Mouse (Mus musculus) cerebellum, postnatal 25 days (tissue): ENCODE results near the gene Irf4.

ENCODE experiments used
- DNase-seq, 2 experiments: peaks; one replicate each; pipeline ENCODE4 v3.0.0; 2021; ENCODE audit warnings: mixed read lengths in 2 of 2

Gene Irf4

GRCm38 (mm10) chr13:30738310-30738840 lies 10.7 kb upstream of the Irf4 start:
- DNase-seq: no peak

GRCm38 (mm10) chr13:30741172-30741571 lies 7.9 kb upstream of the Irf4 start:
- no peak for DNase-seq

GRCm38 (mm10) chr13:30742411-30742970 lies 6.5 kb upstream of the Irf4 start:
- DNase-seq: no peak

DNA sequence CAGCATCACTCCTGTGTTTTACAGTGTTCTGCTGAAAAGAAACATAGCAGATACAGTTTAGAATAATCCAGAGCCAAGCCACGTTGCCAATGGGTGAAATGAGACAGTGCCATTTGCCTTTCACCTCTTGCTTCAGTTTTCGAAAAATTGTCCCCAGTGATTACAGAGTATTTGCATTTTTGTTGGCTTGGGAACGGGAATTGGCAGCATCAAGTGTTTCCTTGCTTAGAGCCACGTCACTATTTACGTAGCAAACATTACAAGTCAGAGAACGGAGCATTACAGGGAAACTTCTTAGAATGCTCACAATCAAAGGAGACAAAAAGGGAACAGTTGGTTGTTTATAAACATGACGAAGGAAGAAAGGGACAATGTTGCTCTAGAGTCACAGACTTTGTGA lies 3.9 kb upstream of the Irf4 start:
- DNase-seq: no peak

- DNase-seq: no peak
Measured at GRCm38 (mm10) chr13:30747068-30747467, 2.0 kb upstream of the Irf4 start.

GRCm38 (mm10) chr13:30747504-30747903 lies 1.5 kb upstream of the Irf4 start:
- no peak for DNase-seq

DNA sequence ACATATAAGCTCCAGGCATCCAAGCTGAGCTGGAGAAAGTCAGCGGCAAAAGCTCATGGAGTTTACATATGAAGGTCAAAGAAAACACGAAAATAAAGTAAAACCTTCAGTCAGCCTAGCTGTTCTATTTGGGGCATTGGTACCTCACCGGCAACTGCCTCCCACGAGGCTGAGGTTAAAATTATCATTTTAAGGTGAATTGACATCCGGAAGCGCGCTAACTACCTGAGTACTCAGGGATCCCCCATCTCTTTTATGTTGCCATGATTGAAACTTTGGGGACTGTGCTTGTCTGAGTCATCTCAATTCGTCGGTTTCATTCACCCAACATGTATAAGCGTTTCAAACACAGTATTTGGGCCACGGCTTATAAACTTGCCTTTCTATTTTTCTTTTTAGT lies 705 bp upstream of the Irf4 start:
- DNase-seq: no peak

- DNase-seq: no peak
Measured at GRCm38 (mm10) chr13:30749557-30750141, 623 bp downstream of the Irf4 start.

DNA sequence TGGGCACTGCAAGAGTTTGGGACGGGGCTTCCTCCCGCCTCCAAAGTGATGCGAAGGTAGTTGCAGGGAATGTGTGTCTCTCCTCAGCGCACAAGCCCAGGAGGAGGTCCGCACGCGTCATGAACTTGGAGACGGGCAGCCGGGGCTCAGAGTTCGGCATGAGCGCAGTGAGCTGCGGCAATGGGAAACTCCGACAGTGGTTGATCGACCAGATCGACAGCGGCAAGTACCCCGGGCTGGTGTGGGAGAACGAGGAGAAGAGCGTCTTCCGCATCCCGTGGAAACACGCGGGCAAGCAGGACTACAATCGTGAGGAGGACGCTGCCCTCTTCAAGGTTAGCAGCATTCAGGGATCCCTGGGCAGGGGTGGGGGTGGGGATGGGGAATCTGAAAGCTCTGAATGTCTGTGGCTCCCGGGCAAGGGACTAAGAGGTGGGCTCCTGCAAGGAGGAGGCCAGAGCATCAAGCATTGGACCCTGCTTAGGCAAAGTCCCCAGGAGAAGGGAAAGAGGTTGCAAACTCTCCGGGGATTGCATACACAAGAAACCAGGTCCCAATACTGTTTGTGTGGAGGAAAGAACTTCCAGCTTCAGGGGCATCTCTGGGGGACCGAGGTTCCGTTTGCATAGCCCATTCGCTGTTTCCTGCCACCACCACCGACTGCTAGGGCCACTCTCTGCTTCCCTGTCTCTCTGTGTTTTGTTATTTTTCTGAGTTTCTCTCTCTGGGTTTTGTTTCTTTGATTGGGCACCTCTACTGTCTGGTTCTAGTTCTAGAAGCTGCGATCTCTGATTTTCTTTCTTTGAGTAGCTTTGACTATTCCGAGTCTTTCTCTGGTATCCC lies 1.7 kb downstream of the Irf4 start:
- DNase-seq: no peak

DNA sequence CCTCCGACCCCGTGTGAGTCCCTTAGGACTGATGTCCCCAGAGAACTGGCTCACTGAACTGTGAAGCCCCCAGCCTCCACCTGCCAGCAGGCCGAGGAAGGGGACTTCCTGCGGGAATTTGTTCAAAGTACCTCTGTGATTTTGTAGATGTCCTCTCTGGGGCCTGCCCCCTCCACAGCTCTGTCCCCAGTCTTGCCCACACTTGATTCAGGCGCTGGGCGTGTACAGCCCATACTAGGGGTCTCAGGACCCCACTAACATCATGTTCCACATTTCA lies 2.2 kb downstream of the Irf4 start:
- no peak for DNase-seq

GRCm38 (mm10) chr13:30752581-30753187 lies 3.7 kb downstream of the Irf4 start:
- DNase-seq: no peak

DNA sequence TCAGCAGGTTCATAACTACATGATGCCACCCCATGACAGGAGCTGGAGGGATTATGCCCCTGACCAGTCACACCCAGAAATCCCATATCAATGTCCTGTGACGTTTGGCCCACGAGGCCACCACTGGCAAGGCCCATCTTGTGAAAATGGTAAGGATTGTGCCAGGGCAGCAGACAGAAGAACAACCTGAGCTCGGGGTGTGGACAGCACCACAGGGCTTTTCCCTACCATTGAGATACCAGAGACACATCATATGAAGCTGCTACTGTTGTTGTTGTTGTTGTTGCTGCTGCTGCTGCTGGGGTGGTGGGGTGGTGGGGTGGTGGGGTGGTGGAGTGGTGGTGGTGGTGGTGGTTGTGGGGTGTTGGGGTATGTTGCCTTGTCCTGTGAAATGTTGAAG lies 4.4 kb downstream of the Irf4 start:
- no peak for DNase-seq

GRCm38 (mm10) chr13:30754066-30754465 lies 5.0 kb downstream of the Irf4 start:
- DNase-seq: no peak

DNA sequence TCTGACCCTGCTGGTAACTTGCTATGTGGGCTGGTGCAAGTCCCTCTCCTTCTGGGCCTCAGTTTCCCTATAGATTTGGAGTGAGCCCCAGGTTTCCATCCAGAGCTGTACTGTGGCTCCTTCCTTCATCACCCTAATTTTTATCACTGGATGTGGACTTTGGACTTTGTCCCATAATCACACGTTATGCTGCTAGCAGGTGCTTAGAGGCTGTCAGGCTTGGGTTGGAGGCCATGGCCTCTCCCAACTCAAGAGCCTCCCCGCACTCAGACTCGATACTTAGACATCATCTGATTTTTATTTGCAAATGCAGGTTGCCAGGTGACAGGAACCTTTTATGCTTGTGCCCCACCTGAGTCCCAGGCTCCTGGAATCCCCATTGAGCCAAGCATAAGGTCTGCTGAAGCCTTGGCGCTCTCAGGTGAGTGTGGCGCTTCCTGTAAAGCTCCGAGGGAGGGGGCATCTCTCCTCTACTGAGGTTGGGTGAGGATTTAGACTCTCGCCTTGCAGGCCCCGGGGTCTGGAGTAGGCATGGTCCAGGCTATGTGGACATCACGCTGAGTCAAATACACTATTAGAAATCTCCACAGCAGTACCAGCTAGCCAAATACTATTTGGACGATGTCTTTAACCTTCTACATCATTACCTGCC lies 5.9 kb downstream of the Irf4 start:
- DNase-seq: no peak

DNA sequence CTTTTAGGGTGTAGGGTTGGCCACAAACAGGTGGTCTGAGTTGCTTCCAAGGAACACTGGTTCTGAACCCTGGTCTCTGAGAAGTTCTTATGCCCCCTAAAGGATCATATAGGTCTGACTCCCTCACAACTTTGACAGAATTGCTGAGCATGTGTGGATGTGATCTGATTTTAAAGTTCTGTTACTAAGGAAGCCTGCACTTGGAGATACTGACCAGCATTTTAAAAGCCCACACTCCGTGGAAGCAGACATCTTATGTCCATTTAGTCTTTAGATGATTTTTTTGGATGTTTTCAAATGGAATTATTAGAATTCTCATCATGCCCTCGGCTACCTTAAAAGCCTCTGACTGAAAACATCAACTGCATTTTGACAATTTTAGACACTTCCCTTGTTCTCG lies 6.6 kb downstream of the Irf4 start:
- DNase-seq: no peak

DNA sequence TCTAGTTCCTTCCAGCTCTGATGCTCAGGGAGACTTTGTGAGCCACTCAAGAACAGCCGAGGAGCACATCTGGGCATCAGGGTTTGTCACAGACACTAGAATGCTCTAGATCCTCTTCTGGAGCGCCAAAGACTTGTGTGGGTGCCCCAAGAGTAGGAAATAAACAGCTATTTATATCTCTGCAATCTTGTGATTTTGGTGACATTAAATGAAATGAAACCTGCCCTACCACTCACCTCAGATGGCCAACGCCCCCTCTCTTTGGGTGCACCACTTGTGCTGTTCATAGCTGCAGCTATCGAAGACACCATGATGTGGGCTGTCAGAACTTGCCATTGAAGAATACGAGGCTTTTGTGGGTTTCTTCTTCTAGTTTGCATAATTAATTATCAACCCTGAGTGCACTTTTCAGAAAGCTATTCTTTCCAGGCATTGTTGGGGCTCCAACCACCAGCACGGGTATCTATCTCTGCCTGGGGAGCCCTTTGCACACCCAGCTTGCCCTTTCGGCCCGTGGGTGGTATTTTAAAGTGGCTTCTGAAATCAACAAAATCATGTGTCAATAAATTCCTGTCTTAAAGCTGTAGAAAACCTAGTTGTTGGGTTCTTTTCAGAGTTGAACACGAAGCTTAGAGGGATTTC lies 7.1 kb downstream of the Irf4 start:
- no peak for DNase-seq

GRCm38 (mm10) chr13:30757264-30757900 lies 8.4 kb downstream of the Irf4 start:
- no peak for DNase-seq

DNA sequence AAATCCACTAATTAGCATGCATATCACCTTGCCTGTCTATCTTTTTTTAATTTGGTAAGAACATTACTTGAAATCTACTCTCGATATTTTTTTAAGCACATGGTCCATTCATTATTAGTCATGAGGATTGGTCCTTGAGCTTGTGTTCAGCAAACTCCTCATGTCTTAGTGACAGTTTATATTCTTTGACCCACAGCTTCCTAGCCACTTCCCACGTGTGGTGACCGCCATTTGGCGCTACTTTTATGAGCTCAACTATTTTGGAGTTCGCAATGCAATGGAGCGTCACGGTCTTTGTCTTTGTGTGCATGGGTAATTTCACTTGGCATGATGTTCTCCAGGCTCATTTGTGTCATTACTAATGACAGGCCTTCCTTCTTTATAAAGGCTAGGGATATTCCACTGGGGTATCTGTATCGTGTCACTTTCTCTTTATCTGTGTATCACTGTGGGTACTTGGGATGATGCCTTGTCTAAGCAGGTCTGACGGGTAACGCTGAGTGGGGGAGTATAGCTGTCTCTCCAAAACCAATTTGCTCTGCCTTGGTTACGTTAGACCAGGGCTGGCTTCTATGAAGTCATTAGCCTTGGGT lies 9.9 kb downstream of the Irf4 start:
- no peak for DNase-seq

DNA sequence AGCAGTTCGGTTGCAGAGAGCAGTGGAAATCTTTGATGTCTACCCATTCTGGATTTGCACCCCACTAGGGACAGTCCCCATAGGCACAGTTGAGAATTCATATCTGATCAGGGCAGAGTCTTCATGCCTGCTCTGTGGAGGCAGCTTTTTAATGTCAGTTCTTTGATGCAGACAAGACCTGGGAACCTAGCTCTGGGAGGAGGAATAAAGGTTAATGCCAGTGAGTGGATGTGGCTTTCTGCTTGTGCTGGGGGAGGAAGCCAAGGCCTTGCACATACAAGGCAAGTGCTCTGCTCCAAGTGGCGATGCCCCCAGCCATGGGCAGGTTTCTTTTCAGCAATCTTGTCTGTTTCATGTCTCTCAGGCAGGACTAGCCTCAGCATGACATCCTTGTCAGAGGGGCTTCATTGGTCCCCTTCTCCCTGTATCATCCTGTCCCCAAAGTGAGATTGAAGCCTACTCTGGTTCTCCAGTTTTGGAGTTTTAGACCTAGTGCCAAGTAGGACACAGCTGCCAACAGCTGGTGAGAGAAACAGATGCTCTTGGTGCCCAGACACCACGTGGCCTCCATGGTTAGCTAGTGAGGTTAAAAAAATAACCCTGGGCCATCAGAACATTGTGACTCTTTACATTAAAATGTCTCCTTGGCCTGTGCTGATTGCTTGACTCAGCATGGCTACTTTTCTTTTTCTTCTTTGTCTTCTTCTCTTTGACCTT lies 11.5 kb downstream of the Irf4 start:
- DNase-seq: no peak

- no peak for DNase-seq
Measured at GRCm38 (mm10) chr13:30761151-30761631, 12.2 kb downstream of the Irf4 start.

GRCm38 (mm10) chr13:30762224-30762623 lies 13.2 kb downstream of the Irf4 start:
- DNase-seq: no peak
